Mouse (Mus musculus): ENCODE measurements at regions not wholly inside any gene's neighbourhood (a gene's known extent, or its start where the extent isn't known, plus 50 kb on each side); places are given as distances from the start of the nearest gene placed in this dataset.

DNA sequence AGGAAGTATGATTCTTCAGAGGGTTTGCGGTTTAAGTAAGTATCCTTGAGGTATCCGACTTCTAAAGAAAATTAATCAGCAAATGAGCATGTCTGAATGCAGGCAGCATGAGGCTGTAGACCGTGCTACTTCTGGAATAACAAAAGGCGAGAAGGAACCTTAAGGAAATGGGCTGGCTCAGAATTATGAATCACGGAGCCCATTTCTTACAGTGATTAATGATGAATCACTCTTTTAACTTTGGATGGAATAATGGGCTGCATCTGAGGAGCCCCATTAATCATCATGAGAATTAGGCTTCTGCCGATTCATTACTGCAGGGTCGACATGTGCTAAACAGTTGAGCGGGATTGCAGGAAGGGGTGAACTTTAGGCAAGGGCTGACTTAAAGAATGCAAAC is 865.1 kb upstream of the Car8 start:
- TF ChIP-seq CTCF (IDR thresholded peaks at IDR 0.05; ENCODE audit: control insufficient read depth, insufficient read depth, low read length) (no peak), POLR2A (IDR thresholded peaks at IDR 0.05; ENCODE audit: borderline replicate concordance, control insufficient read depth, low read depth, low read length) (no peak)
